Mouse (Mus musculus): ENCODE data around the gene Pon3. TPM values are rescaled to one million over a fixed set of nuclear protein-coding genes. Genes with fewer than 3 reads are reported as not detected.

The Pon3 gene
- polyA plus RNA-seq, 1 experiment from 2014 or later, result 8.5 TPM

- Histone ChIP-seq H3K27me3 (ENCODE audit: control insufficient read depth, insufficient read depth, low read length) (no peaks in the 10 kb centered on the region), H3K4me1 (replicated peaks; ENCODE audit: control insufficient read depth, insufficient read depth, low read length) (no peaks in the 10 kb centered on the region), H3K4me2 (replicated peaks) (no peak overlapping the region), H3K4me3 (replicated peaks; ENCODE audit: low read length) (no peak overlapping the region), H3K9ac (no peak overlapping the region), H3K27ac (no peak overlapping the region), H3K36me3 (replicated peaks; ENCODE audit: control insufficient read depth, insufficient read depth) (no peaks in the 10 kb centered on the region), H3K9me3 (ENCODE audit: control insufficient read depth, low read length) (no peaks in the 10 kb centered on the region)
- no peak for ATAC-seq (ENCODE audit: low FRiP score)
- DNase-seq (ENCODE audit: low spot score), result no peak
- WGBS, result 78% methylated on average over 8 of the region's 8 CpGs
Measured at GRCm38 (mm10) chr6:5263250-5263999, 7.3 kb upstream of the Pon3 start.

DNA sequence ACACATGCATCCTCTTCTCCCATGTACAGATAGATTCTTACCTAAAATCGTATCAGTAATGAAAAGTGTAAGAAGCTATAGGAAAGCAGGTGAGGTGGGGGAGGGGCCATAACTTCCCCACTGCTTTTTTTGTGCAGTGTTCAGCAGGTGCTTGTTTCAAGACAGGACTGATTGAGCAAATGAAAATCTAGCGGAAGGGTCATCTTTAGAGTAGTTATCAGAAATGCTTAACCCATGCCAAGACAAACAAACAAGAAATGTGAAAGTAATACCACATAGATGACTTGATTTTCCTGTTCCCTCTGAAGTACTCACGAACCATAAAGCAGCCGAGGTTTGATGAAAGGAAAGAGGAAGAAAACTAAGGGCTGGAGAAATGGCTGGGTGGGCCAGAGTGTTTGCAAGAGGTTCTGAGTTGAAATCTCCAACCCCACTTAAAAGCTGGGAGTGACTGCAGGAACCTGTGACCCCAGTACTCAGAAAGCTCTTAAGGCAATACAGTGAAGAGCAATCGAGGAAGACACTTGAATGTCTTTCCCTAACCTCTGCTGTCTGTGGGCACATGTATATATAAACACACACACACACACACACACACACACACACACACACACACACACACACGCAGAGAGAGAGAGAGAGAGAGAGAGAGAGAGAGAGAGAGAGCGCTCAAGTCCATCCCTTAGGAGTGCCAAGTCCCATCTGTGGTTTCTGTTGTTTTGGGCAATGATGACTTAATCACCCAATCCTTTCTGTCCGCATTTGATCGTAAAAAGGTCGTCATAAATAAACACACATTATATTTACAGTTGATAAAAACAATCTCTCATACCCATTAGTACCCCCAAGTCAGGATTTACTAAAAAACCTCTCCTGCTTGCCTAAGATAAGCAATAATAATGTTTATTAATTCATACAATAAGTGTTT, 6.5 kb upstream of the Pon3 start:
- H3K9me3 ChIP-seq (ENCODE audit: control insufficient read depth, low read length), result no peaks in the 10 kb centered on the region
- no peak overlapping the region for H3K27ac ChIP-seq
- no peaks in the 10 kb centered on the region for H3K4me1 ChIP-seq (replicated peaks; ENCODE audit: control insufficient read depth, insufficient read depth, low read length)
- DNase-seq (ENCODE audit: low spot score), result no peak
- no peak for ATAC-seq (ENCODE audit: low FRiP score)
- H3K27me3 ChIP-seq (ENCODE audit: control insufficient read depth, insufficient read depth, low read length), result no peaks in the 10 kb centered on the region
- no peak overlapping the region for H3K9ac ChIP-seq
- no peak overlapping the region for H3K4me3 ChIP-seq (replicated peaks; ENCODE audit: low read length)
- 79% methylated on average over 9 of the region's 10 CpGs for WGBS
- H3K36me3 ChIP-seq (replicated peaks; ENCODE audit: control insufficient read depth, insufficient read depth), result no peaks in the 10 kb centered on the region
- H3K4me2 ChIP-seq (replicated peaks), result no peak overlapping the region

- H3K9ac ChIP-seq, result no peak overlapping the region
- H3K27ac ChIP-seq, result no peak overlapping the region
- DNase-seq (ENCODE audit: low spot score) (no peak), ATAC-seq (ENCODE audit: low FRiP score) (no peak)
- no peaks in the 10 kb centered on the region for H3K36me3 ChIP-seq (replicated peaks; ENCODE audit: control insufficient read depth, insufficient read depth)
- no peaks in the 10 kb centered on the region for H3K27me3 ChIP-seq (ENCODE audit: control insufficient read depth, insufficient read depth, low read length)
- H3K4me1 ChIP-seq (replicated peaks; ENCODE audit: control insufficient read depth, insufficient read depth, low read length), result no peaks in the 10 kb centered on the region
- H3K9me3 ChIP-seq (ENCODE audit: control insufficient read depth, low read length), result no peaks in the 10 kb centered on the region
- WGBS, result 62% methylated on average over 6 of the region's 6 CpGs
- H3K4me3 ChIP-seq (replicated peaks; ENCODE audit: low read length), result peak overlapping the region; percentile 12; the same call in 1 of the 2 replicates
- peak overlapping the region; percentile 37; the same call in 1 of the 2 replicates for H3K4me2 ChIP-seq (replicated peaks)
Measured at GRCm38 (mm10) chr6:5255291-5255690, 795 bp downstream of the Pon3 start.

- H3K4me2 ChIP-seq (replicated peaks), result no peak overlapping the region
- H3K9ac ChIP-seq, result no peak overlapping the region
- no peak overlapping the region for H3K27ac ChIP-seq
- H3K27me3 ChIP-seq (ENCODE audit: control insufficient read depth, insufficient read depth, low read length), result no peaks in the 10 kb centered on the region
- WGBS, result 97% methylated on average over 2 of the region's 2 CpGs
- H3K36me3 ChIP-seq (replicated peaks; ENCODE audit: control insufficient read depth, insufficient read depth), result no peaks in the 10 kb centered on the region
- DNase-seq (ENCODE audit: low spot score), result no peak
- no peaks in the 10 kb centered on the region for H3K4me1 ChIP-seq (replicated peaks; ENCODE audit: control insufficient read depth, insufficient read depth, low read length)
- ATAC-seq (ENCODE audit: low FRiP score), result no peak
- H3K9me3 ChIP-seq (ENCODE audit: control insufficient read depth, low read length), result no peaks in the 10 kb centered on the region
- H3K4me3 ChIP-seq (replicated peaks; ENCODE audit: low read length), result no peak overlapping the region
Measured at GRCm38 (mm10) chr6:5254869-5255268, 1.2 kb downstream of the Pon3 start.

DNA sequence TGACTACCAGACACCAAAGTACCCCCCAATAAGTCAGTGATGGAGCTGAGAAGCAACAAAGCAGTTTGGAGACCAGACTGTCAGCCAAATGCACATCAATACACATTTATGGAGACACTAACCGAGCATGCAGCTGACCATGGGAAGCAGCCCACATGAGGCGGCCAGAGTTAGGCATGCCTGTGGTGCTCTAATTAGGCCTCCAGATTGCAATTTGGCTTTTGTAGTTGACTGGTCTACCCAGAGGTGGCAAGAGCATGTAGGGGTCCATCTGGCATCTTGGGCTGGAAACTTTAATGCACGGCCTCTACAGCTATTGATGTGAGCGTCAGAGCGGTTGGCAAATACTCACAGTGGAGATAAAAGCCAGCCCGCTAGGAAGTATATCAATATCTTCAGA, 10.2 kb downstream of the Pon3 start:
- no peak for DNase-seq (ENCODE audit: low spot score)
- Histone ChIP-seq H3K36me3 (replicated peaks; ENCODE audit: control insufficient read depth, insufficient read depth) (no peaks in the 10 kb centered on the region), H3K27ac (no peak overlapping the region), H3K4me2 (replicated peaks) (no peak overlapping the region), H3K27me3 (ENCODE audit: control insufficient read depth, insufficient read depth, low read length) (no peaks in the 10 kb centered on the region), H3K4me1 (replicated peaks; ENCODE audit: control insufficient read depth, insufficient read depth, low read length) (no peaks in the 10 kb centered on the region), H3K9ac (no peak overlapping the region), H3K9me3 (ENCODE audit: control insufficient read depth, low read length) (no peaks in the 10 kb centered on the region), H3K4me3 (replicated peaks; ENCODE audit: low read length) (no peak overlapping the region)
- ATAC-seq (ENCODE audit: low FRiP score), result no peak
- WGBS, result 87% methylated on average over 6 of the region's 6 CpGs

DNA sequence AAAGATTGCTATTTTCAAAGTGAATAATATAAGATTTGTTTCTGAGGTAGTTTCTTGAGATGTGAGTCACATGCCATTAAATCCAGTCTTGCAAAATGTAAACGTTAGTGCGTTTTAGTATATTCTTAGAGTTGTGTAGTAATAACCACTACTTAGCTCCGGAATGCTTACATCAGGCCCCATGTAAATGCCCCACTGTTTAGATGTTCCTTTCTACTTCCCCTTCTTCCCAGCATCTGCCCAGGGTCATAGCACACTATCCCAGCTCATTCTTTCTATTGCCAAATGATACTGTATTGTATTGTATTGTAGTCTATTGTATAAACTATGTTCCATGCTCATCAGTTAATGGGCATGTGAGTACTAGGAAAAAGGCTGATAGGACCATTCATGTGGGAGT, 17.3 kb downstream of the Pon3 start:
- H3K4me2 ChIP-seq (replicated peaks), result no peak overlapping the region
- no peaks in the 10 kb centered on the region for H3K4me1 ChIP-seq (replicated peaks; ENCODE audit: control insufficient read depth, insufficient read depth, low read length)
- no peaks in the 10 kb centered on the region for H3K27me3 ChIP-seq (ENCODE audit: control insufficient read depth, insufficient read depth, low read length)
- no peak overlapping the region for H3K9ac ChIP-seq
- H3K27ac ChIP-seq, result no peak overlapping the region
- WGBS, result 98% methylated on average over 3 of the region's 3 CpGs
- no peaks in the 10 kb centered on the region for H3K9me3 ChIP-seq (ENCODE audit: control insufficient read depth, low read length)
- ATAC-seq (ENCODE audit: low FRiP score), result no peak
- no peak for DNase-seq (ENCODE audit: low spot score)
- H3K4me3 ChIP-seq (replicated peaks; ENCODE audit: low read length), result no peak overlapping the region
- H3K36me3 ChIP-seq (replicated peaks; ENCODE audit: control insufficient read depth, insufficient read depth), result no peaks in the 10 kb centered on the region

DNA sequence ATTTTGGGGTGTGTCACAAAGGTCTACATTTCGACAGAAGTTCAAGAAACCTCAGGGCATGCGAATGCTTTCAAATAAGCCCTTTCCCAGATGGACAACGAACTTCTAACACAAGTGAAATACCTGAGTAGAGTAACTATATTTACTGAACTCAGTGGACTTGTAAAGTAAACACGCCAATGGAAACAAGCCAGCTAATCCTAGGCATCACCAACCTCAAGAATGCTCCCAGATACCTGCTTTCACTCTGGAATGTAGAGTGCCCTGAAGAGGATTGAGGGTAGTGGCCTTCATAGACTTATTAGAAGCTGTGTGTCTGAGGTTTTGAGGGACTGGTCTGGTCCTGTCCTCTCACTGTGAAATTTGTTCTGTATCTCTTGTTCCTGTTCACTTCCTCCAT, 18.6 kb downstream of the Pon3 start:
- Histone ChIP-seq H3K9ac (no peak overlapping the region), H3K9me3 (ENCODE audit: control insufficient read depth, low read length) (no peaks in the 10 kb centered on the region), H3K4me1 (replicated peaks; ENCODE audit: control insufficient read depth, insufficient read depth, low read length) (no peaks in the 10 kb centered on the region), H3K4me3 (replicated peaks; ENCODE audit: low read length) (no peak overlapping the region), H3K27me3 (ENCODE audit: control insufficient read depth, insufficient read depth, low read length) (no peaks in the 10 kb centered on the region), H3K27ac (no peak overlapping the region), H3K36me3 (replicated peaks; ENCODE audit: control insufficient read depth, insufficient read depth) (no peaks in the 10 kb centered on the region), H3K4me2 (replicated peaks) (no peak overlapping the region)
- ATAC-seq (ENCODE audit: low FRiP score), result no peak
- no peak for DNase-seq (ENCODE audit: low spot score)
- 95% methylated on average over 4 of the region's 4 CpGs for WGBS

GRCm38 (mm10) chr6:5236843-5237371, 19.2 kb downstream of the Pon3 start:
- Histone ChIP-seq H3K27ac (no peak overlapping the region), H3K4me2 (replicated peaks) (no peak overlapping the region), H3K27me3 (ENCODE audit: control insufficient read depth, insufficient read depth, low read length) (no peaks in the 10 kb centered on the region), H3K9ac (no peak overlapping the region), H3K9me3 (ENCODE audit: control insufficient read depth, low read length) (no peaks in the 10 kb centered on the region), H3K4me3 (replicated peaks; ENCODE audit: low read length) (no peak overlapping the region), H3K36me3 (replicated peaks; ENCODE audit: control insufficient read depth, insufficient read depth) (no peaks in the 10 kb centered on the region), H3K4me1 (replicated peaks; ENCODE audit: control insufficient read depth, insufficient read depth, low read length) (no peaks in the 10 kb centered on the region)
- ATAC-seq (ENCODE audit: low FRiP score) (no peak), DNase-seq (ENCODE audit: low spot score) (no peak)
- 95% methylated on average over 8 of the region's 8 CpGs for WGBS

DNA sequence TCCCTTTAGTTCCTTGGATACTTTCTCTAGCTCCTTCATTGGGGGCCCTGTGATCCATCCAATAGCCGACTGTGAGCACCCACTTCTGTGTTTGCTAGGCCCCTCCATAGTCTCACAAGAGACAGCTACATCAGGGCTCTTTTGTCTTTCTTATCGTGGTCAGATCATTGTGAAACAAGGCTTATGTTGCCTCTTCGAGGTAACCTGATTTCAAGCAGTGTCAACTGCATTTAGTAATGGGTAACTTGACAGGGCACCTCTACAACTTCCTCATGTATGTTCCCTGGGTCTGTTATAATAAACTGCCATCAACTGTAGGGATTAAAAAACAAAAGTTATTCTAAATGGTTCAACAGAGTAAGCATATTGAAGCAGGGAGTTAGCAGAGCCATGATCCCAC, 21.5 kb downstream of the Pon3 start:
- Histone ChIP-seq H3K4me1 (replicated peaks; ENCODE audit: control insufficient read depth, insufficient read depth, low read length) (no peaks in the 10 kb centered on the region), H3K36me3 (replicated peaks; ENCODE audit: control insufficient read depth, insufficient read depth) (no peaks in the 10 kb centered on the region)
- WGBS, result 76% methylated on average over 3 of the region's 3 CpGs

More for the DNA sequence above, 21.5 kb downstream of the Pon3 start:
- H3K4me2 ChIP-seq (replicated peaks), result no peak overlapping the region
- H3K27ac ChIP-seq, result no peak overlapping the region
- H3K9me3 ChIP-seq (ENCODE audit: control insufficient read depth, low read length), result no peaks in the 10 kb centered on the region
- H3K27me3 ChIP-seq (ENCODE audit: control insufficient read depth, insufficient read depth, low read length), result no peaks in the 10 kb centered on the region
- no peak overlapping the region for H3K4me3 ChIP-seq (replicated peaks; ENCODE audit: low read length)
- no peak for DNase-seq (ENCODE audit: low spot score)
- ATAC-seq (ENCODE audit: low FRiP score), result no peak
- H3K9ac ChIP-seq, result no peak overlapping the region

All from hindbrain, embryonic 14.5 days (tissue).